Mouse (Mus musculus) intestine, embryonic 14.5 days (tissue): ENCODE measurements around the gene Mettl16. TPM values are rescaled to one million over a fixed set of nuclear protein-coding genes. Genes with fewer than 3 reads are reported as not detected.
"Not testable (repeated sequence)": the region's sequence is repeated elsewhere in the genome, so short reads cannot be mapped to it uniquely, and the experiment has no call there.

Experiments
- ATAC-seq: fragments of 200-750 bp; cut with Nextera tagmentation; replicated peaks from 2 replicates; pipeline ENCODE4 v1.8.0; 2017; ENCODE audit warnings: low read depth, moderate number of reproducible peaks, moderate TSS enrichment, moderate library complexity; ENCODE audit not compliant: low FRiP score, low TSS enrichment
- DNase-seq: peaks from one replicate; pipeline ENCODE4 v3.0.0-alpha.2; 2018; ENCODE audit warnings: low spot score
- H3K27ac ChIP-seq: fragments of 300-500 bp; sonication (generic); 2 replicates; pipeline ENCODE4 v1.5.1; 2014; ENCODE audit warnings: low read depth, mild to moderate bottlenecking, control low read depth
- H3K27me3 ChIP-seq: fragments of 300-500 bp; sonication (generic); replicated peaks from 2 replicates; pipeline ENCODE4 v1.6.1; 2014; ENCODE audit warnings: low read length, control low read depth; ENCODE audit not compliant: control insufficient read depth, insufficient read depth
- H3K36me3 ChIP-seq: fragments of 300-500 bp; sonication (generic); 2 replicates; pipeline ENCODE4 v1.6.1; 2014; ENCODE audit warnings: low read length, control low read depth; ENCODE audit not compliant: control insufficient read depth, insufficient read depth
- H3K4me1 ChIP-seq: fragments of 300-500 bp; sonication (generic); replicated peaks from 2 replicates; pipeline ENCODE4 v1.6.1; 2014; ENCODE audit warnings: low read length, control low read depth, mixed read lengths; ENCODE audit not compliant: control insufficient read depth, insufficient read depth
- H3K4me2 ChIP-seq: fragments of 300-500 bp; sonication (generic); 2 replicates; pipeline ENCODE4 v1.6.1; 2014; ENCODE audit warnings: low read length
- H3K4me3 ChIP-seq: fragments of 300-500 bp; sonication (generic); 2 replicates; pipeline ENCODE4 v1.5.1; 2014; ENCODE audit warnings: low read depth, low read length, control low read depth, mixed read lengths
- H3K9ac ChIP-seq: fragments of 300-500 bp; sonication (generic); 2 replicates; pipeline ENCODE4 v1.6.1; 2014; ENCODE audit warnings: mild to moderate bottlenecking, low read length
- H3K9me3 ChIP-seq: fragments of 300-500 bp; sonication (generic); 2 replicates; pipeline ENCODE4 v1.6.1; 2016; ENCODE audit warnings: low read length, control low read depth; ENCODE audit not compliant: control insufficient read depth
- WGBS: fragments of 180-500 bp; shearing (Covaris S2); extraction: QIAGEN DNeasy Blood & Tissue Kit; methylation state at CpG from one replicate; pipeline ENCODE4 v1.1.7; 2014; 5-methylcytosine and 5-hydroxymethylcytosine counted together
- polyA plus RNA-seq: library from polyadenylated mRNA; unstranded; fragments of >200 nt; fragmentation: Nextera tagmentation; extraction: Ambion mirVana; gene quantifications from 2 replicates; pipeline ENCODE4 v1.2.1, GENCODE M21; 2014

Gene Mettl16
- polyA plus RNA-seq, 1 experiment from 2014 or later: 31.9 TPM

DNA sequence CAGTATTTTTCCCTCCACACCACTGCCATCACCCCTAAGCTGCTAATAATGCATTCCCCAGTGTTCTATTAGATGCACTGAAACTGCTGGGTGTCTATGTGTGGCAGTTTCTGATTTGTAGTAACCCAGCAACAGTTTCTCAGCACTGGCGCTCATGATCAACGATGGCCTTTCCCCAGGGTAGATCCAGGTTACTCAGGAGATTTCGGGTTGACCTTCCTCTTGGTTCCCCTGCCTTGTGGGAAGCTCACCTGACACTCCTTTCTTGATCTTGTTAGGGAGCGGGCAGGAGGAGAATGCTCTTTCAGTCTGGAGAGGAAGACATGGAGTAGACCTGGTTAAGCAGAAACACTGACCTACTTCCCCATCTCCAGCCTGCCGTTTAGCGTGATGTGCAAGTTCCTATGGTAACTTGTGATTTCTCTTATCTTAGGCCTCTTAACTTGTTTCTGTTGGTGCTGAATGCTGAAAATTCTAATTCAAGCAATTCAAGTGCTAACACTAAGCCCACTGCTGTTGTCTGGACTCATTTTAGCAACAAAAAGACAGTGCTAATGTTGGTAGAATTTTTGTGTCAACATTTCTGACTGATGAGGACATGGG lies 37.7 kb downstream of the Mettl16 start:
- Histone ChIP-seq H3K27me3 (no peaks in the 10 kb centered on the region), H3K4me3 (no peak overlapping the region), H3K27ac (no peak overlapping the region), H3K4me1 (no peaks in the 10 kb centered on the region), H3K9ac (no peak overlapping the region), H3K4me2 (no peak overlapping the region), H3K9me3 (no peaks in the 10 kb centered on the region), H3K36me3 (peaks cover 62% of the 10 kb centered on the region)
- DNase-seq (no peak), ATAC-seq (no peak)
- 92% methylated on average over 6 of the region's 6 CpGs for WGBS

DNA sequence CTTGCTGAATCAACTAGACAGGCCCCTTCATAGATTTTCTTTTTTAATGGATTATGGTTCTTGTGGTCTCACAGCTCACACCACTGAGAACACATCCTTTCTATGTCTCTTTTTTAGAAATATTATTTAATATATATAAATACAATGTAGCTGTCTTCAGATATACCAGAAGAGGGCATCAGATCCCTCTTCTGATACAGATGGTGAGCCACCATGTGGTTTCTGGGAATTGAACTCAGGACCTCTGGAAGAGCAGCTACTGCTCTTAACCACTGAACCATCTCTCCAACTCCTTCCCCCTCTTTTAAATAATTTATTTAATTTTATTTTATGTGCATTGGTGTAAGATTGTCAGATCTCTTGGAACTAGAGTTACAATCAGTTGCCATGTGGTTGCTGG lies 39.5 kb downstream of the Mettl16 start:
- no peaks in the 10 kb centered on the region for H3K27me3 ChIP-seq
- no peaks in the 10 kb centered on the region for H3K9me3 ChIP-seq
- H3K36me3 ChIP-seq: peaks cover 53% of the 10 kb centered on the region
- no peak overlapping the region for H3K27ac ChIP-seq
- no peak overlapping the region for H3K4me3 ChIP-seq
- no peak for DNase-seq
- no peak overlapping the region for H3K9ac ChIP-seq
- no peak overlapping the region for H3K4me2 ChIP-seq
- H3K4me1 ChIP-seq: no peaks in the 10 kb centered on the region
- ATAC-seq: no peak

DNA sequence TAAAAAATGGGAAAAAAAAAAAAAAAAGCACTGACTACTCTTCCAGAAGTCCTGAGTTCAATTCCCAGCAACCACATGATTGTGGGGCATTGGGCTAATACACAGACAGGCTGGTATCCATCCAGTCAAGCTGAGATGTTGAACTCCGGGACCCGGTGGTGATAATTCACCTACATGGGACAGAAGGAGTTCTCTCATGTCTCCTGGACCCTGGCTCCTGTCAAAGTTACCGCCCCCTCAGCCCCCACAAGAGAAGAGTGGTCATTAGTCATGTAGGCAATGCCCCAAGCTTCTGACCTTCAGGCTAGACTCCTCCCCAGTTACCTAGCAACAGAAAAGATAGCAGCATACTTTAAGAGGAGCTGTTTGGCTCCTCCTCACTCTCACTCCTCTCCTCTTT lies 40.4 kb downstream of the Mettl16 start:
- H3K36me3 ChIP-seq: peaks cover 44% of the 10 kb centered on the region
- H3K9me3 ChIP-seq, H3K4me3 ChIP-seq, H3K27me3 ChIP-seq, H3K9ac ChIP-seq, H3K4me2 ChIP-seq, H3K4me1 ChIP-seq, DNase-seq, H3K27ac ChIP-seq: not testable (repeated sequence)
- peak; percentile 36; the same call in 1 of the 2 replicates for ATAC-seq
- 29% methylated on average over 3 of the region's 3 CpGs for WGBS

DNA sequence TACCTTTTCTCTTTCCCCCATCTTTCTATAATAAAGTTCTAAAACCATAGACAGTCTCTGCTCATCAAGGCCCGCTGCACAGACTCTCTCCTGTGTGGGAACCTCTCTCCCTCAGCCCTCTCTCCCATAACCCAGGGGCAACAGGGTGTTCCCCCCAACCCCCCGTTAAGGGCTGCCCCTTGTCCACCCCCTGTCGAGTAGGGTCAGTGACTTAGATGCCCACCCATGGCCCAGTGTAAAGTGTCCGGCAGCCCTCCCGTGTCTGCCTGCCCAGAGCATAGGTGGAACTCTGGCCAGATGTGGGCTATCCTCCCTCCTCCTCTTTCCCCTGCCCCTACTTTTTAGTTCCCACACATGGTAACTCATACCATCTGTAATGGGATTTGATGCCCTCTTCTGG lies 40.9 kb downstream of the Mettl16 start:
- no peak overlapping the region for H3K4me3 ChIP-seq
- ATAC-seq (no peak), DNase-seq (no peak)
- no peaks in the 10 kb centered on the region for H3K27me3 ChIP-seq
- 29% methylated on average over 5 of the region's 5 CpGs for WGBS
- no peak overlapping the region for H3K9ac ChIP-seq
- H3K36me3 ChIP-seq: peaks cover 42% of the 10 kb centered on the region
- H3K9me3 ChIP-seq: no peaks in the 10 kb centered on the region
- H3K4me2 ChIP-seq: no peak overlapping the region
- H3K4me1 ChIP-seq: no peaks in the 10 kb centered on the region
- H3K27ac ChIP-seq: peak overlapping the region; percentile 57; the same call in 1 of the 2 replicates

DNA sequence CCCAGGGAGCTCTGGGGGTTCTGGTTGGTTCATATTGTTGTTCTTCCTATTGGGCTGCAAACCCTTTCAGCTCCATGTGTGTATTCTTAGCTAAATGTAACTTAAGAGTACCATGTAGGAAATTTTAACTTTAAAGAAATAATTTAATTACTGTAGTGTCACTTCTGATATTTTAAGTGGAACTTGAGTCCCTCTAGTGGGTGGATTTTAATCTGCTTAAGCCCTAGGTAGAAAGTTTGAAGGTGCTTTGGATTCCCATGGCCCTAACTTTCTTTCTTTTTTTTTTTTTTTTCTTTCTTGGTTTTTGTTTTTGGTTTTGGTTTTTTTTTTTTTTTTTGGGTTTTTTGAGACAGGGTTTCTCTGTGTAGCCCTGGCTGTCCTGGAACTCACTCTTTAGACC lies 45.2 kb downstream of the Mettl16 start:
- H3K4me3 ChIP-seq: no peak overlapping the region
- DNase-seq: no peak
- H3K36me3 ChIP-seq: peaks cover 59% of the 10 kb centered on the region
- no peak overlapping the region for H3K27ac ChIP-seq
- no peaks in the 10 kb centered on the region for H3K4me1 ChIP-seq
- no peak overlapping the region for H3K9ac ChIP-seq
- no peaks in the 10 kb centered on the region for H3K27me3 ChIP-seq
- no peak for ATAC-seq
- no peak overlapping the region for H3K4me2 ChIP-seq
- no peaks in the 10 kb centered on the region for H3K9me3 ChIP-seq

DNA sequence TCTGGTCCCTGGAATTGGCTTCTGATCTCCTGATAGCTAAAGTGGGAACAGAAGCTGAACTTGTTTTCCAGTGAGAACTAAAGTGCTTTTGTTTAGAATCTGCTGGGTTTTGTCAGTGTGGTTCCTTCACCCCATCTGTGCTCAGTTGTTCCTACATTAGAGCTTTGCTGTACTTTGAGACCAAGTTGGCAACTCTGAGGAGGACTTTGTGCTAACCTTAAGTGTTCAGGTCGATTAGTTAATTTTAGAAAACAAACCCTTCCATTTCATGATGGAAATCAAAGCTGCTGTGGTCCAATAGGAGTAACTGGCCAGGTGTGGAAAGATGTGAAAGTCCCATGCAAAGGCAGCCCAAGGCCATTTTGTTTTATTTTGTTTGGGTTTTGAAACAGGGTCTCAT lies 50.3 kb downstream of the Mettl16 start:
- no peaks in the 10 kb centered on the region for H3K9me3 ChIP-seq
- no peak overlapping the region for H3K27ac ChIP-seq
- 74% methylated on average over 1 of the region's 1 CpGs for WGBS
- ATAC-seq (no peak), DNase-seq (no peak)
- H3K36me3 ChIP-seq: peaks cover 43% of the 10 kb centered on the region
- no peak overlapping the region for H3K4me2 ChIP-seq
- H3K4me1 ChIP-seq: no peaks in the 10 kb centered on the region
- H3K27me3 ChIP-seq: no peaks in the 10 kb centered on the region
- no peak overlapping the region for H3K4me3 ChIP-seq
- H3K9ac ChIP-seq: no peak overlapping the region

DNA sequence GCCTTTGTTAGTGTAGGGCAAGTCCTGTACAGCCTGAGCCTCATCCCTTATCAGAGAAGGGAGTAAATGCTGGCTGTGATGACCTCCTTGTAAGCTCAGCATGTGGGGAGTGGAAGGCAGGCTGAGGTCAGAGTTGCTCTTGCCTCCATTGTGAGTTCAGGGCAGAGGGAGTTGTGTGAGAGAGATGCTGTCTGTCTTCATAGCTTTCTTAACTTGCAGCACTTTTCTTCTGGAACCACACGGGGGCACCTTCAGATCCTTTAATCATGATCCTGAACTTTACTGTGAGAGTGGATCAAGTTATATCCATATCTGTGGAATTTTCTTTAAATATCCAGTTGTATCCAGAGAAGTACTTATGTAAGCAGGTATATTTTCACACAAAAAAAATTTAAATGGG lies 50.8 kb downstream of the Mettl16 start:
- ATAC-seq: no peak
- Histone ChIP-seq H3K4me2 (no peak overlapping the region), H3K4me3 (no peak overlapping the region), H3K9me3 (no peaks in the 10 kb centered on the region), H3K27ac (no peak overlapping the region), H3K4me1 (no peaks in the 10 kb centered on the region), H3K36me3 (peaks cover 41% of the 10 kb centered on the region), H3K27me3 (no peaks in the 10 kb centered on the region), H3K9ac (no peak overlapping the region)
- DNase-seq: no peak
- WGBS: 42% methylated on average over 1 of the region's 1 CpGs

DNA sequence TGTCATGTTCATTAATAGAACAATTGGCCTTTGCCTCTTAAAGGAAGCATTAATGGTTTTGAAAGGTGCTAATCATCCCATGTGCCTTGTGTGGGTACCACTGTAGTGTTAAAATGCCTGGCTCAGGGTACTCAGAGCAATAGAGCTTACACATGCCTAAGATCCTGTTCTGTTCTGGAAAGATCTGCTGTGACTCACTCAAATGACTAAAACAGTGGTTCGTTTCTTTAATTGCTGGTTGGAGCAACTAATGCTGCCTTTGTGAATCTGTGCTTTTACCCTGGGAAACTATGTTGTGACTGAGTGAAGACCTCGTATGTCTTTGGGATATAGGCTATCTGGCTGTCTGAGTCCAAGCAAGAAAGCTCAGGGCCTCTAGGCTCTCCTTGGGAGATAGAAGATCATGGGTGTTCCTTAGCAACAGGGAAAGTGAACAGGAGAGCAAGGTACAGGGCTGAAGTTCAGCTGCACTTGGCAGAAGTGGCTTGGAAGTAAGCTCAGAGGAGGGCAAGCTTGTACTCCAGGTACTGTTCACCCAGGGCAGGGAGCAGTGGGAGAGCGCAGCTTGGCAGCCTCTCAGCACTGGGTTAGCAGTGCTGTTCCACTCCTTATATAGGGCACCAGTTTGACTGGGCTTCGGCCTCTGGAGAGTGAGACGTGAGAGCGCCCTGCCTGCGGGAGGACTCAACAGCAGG lies 52.3 kb downstream of the Mettl16 start:
- no peaks in the 10 kb centered on the region for H3K27me3 ChIP-seq
- ATAC-seq (no peak), DNase-seq (no peak)
- H3K36me3 ChIP-seq: peaks cover 27% of the 10 kb centered on the region
- no peak overlapping the region for H3K9ac ChIP-seq
- no peak overlapping the region for H3K4me3 ChIP-seq
- no peaks in the 10 kb centered on the region for H3K4me1 ChIP-seq
- no peak overlapping the region for H3K27ac ChIP-seq
- WGBS: 86% methylated on average over 7 of the region's 7 CpGs
- H3K4me2 ChIP-seq: no peak overlapping the region
- no peaks in the 10 kb centered on the region for H3K9me3 ChIP-seq

DNA sequence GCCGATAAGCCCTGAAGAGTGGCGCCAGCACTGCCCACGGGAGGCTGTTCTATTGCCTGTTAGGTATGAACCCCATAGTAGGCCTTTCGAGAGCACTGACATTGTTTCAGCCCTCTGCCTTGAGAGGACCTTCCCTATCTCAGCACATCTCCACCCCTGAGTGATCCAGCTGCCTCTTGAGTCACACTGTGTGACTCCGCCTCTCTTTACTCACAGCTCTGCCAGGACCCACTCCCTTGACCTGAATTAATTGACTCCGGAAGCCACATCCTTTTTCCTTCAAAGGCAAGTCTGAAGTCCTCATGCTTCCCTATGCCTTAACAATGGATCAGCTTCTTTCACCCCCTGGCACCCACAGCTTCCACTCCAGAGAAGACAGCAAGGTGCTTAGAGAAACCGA lies 55.5 kb downstream of the Mettl16 start:
- no peak for DNase-seq
- H3K27me3 ChIP-seq: 0 out of 2 replicates have a peak, but pooled peaks cover 4% of the 10 kb centered on the region
- no peak for ATAC-seq
- H3K4me2 ChIP-seq: no peak overlapping the region
- no peak overlapping the region for H3K9ac ChIP-seq
- no peak overlapping the region for H3K4me3 ChIP-seq
- peak overlapping the region; percentile 33; the same call in 1 of the 2 replicates for H3K27ac ChIP-seq
- H3K36me3 ChIP-seq: no peaks in the 10 kb centered on the region
- 66% methylated on average over 7 of the region's 7 CpGs for WGBS
- peaks cover 5% of the 10 kb centered on the region; the same call in 1 of the 2 replicates for H3K4me1 ChIP-seq
- no peaks in the 10 kb centered on the region for H3K9me3 ChIP-seq
